Mouse (Mus musculus) forebrain, embryonic 12.5 days (tissue): ENCODE data around the gene Olfr1245. TPM values are rescaled to one million over a fixed set of nuclear protein-coding genes. Genes with fewer than 3 reads are reported as not detected.
"Not testable (repeated sequence)": the region's sequence is repeated elsewhere in the genome, so short reads cannot be mapped to it uniquely, and the experiment has no call there.

Experiments used
- ATAC-seq: fragments of 200-750 bp; cut with Nextera tagmentation; 2 replicates; pipeline ENCODE4 v1.8.0; 2017; ENCODE audit warnings: moderate TSS enrichment; ENCODE audit not compliant: low FRiP score
- H3K27ac ChIP-seq: fragments of 300-500 bp; sonication (generic); 2 replicates; pipeline ENCODE4 v1.5.1; 2016; ENCODE audit warnings: mild to moderate bottlenecking
- H3K27me3 ChIP-seq: fragments of 300-500 bp; sonication (generic); 2 replicates; pipeline ENCODE4 v1.6.1; 2016; ENCODE audit warnings: mild to moderate bottlenecking
- H3K36me3 ChIP-seq: fragments of 300-500 bp; sonication (generic); replicated peaks from 2 replicates; pipeline ENCODE4 v1.6.1; 2016; ENCODE audit warnings: mild to moderate bottlenecking
- H3K4me1 ChIP-seq: fragments of 300-500 bp; sonication (generic); 2 replicates; pipeline ENCODE4 v1.6.1; 2016
- H3K4me2 ChIP-seq: fragments of 300-500 bp; sonication (generic); 2 replicates; pipeline ENCODE4 v1.6.1; 2016; ENCODE audit warnings: mild to moderate bottlenecking, moderate library complexity
- H3K4me3 ChIP-seq: fragments of 300-500 bp; sonication (generic); replicated peaks from 2 replicates; pipeline ENCODE4 v1.5.1; 2016; ENCODE audit warnings: mild to moderate bottlenecking
- H3K9ac ChIP-seq: fragments of 300-500 bp; sonication (generic); 2 replicates; pipeline ENCODE4 v1.6.1; 2016; ENCODE audit warnings: mild to moderate bottlenecking
- H3K9me3 ChIP-seq: fragments of 300-500 bp; sonication (generic); 2 replicates; pipeline ENCODE4 v1.6.1; 2016
- WGBS: fragments of 180-500 bp; shearing (Covaris S2); methylation state at CpG from one replicate; pipeline ENCODE4 v1.1.7; 2016; 5-methylcytosine and 5-hydroxymethylcytosine counted together
- polyA plus RNA-seq: library from polyadenylated mRNA; unstranded; fragments of >200 nt; fragmentation: Nextera tagmentation; extraction: Ambion mirVana; gene quantifications from 2 replicates; pipeline ENCODE4 v1.2.1, GENCODE M21; 2016

Gene Olfr1245
- not detected in 2 replicates for polyA plus RNA-seq

DNA sequence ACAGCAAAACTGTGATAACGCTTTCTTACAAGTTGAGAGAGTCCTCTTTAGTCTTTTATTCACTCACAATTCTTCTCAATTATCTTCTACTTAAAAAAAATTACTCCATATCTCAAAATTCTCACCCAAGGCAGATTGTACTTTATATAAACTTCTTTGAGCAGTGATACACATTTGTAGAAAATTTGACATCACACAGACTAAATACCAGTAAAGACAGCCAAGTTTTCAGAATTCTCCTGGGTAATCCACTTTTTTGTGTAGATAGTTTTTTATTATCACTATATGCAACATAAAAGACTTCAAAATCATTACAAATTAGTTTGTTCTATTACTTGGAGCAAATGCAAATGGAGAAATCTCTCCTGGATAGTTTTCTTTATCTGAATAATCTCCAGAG is at the start of gene Olfr1245:
Gene Olfr1245, minus strand, starts transcription at position 101 of the 400 bp plus-strand sequence.
- Histone ChIP-seq H3K9me3 (no peaks in the 10 kb centered on the region), H3K36me3 (no peaks in the 10 kb centered on the region), H3K9ac (no peak within 1 kb of the TSS), H3K27ac (no peak within 1 kb of the TSS), H3K4me1 (no peaks in the 10 kb centered on the region), H3K27me3 (no peaks in the 10 kb centered on the region), H3K4me3 (no peak within 1 kb of the TSS), H3K4me2 (no peak within 1 kb of the TSS)
- WGBS: 92% methylated on average over 1 of the region's 1 CpGs
- ATAC-seq: no peak

DNA sequence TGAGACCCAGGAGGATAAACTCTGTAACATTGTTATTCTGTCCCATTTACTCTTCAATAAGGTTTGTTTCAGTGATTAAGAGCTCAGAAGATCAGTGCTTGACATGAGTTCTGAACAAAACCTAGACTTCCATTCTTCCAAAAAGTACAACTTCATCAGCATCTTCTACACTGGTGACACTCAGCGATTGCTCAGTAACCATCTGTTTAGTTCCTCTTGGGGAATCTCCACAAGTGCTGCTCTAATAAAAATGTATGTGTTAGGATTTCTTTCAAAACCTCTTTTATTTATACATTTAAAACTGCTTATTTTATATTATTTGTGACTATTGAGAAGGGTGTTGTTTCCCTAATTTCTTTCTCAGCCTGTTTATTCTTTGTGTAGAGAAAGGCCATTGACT is 39.9 kb upstream of the Olfr1245 start, which contains the start of gene Olfr1248:
Gene Olfr1248, minus strand, starts transcription at position 101 of the 400 bp plus-strand sequence.
- not testable (repeated sequence) for H3K4me2 ChIP-seq, H3K27ac ChIP-seq, H3K36me3 ChIP-seq, H3K9ac ChIP-seq, ATAC-seq, H3K27me3 ChIP-seq, H3K9me3 ChIP-seq, H3K4me3 ChIP-seq, H3K4me1 ChIP-seq
- WGBS: 93% methylated on average over 1 of the region's 1 CpGs

DNA sequence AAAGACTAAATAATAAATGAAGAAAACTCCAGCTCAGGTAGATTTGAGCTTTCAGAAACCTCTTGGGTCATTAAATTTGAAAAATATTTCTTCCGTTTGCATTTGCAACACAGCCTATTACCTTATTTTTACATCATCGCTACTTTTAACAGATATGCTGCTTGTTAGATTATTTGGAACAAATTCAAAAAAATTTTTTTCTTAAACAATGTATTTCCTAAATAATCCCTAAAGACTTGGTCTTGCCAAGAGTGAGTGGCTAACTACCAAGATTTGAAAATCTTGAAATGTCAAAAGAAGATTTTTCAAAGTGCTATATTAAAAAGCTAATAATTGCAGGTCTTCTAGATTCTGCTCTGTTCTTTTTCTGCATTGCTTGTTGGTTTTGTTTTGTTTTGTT is 35.8 kb upstream of the Olfr1245 start, which contains the start of gene Olfr1247:
Gene Olfr1247, minus strand, starts transcription at position 101 of the 400 bp plus-strand sequence.
- H3K27ac ChIP-seq: no peak within 1 kb of the TSS
- no peak within 1 kb of the TSS for H3K4me3 ChIP-seq
- H3K9me3 ChIP-seq: no peaks in the 10 kb centered on the region
- no peak for ATAC-seq
- H3K27me3 ChIP-seq: no peaks in the 10 kb centered on the region
- no peaks in the 10 kb centered on the region for H3K36me3 ChIP-seq
- H3K4me1 ChIP-seq: no peaks in the 10 kb centered on the region
- 96% methylated on average over 2 of the region's 2 CpGs for WGBS
- no peak within 1 kb of the TSS for H3K4me2 ChIP-seq
- no peak within 1 kb of the TSS for H3K9ac ChIP-seq

DNA sequence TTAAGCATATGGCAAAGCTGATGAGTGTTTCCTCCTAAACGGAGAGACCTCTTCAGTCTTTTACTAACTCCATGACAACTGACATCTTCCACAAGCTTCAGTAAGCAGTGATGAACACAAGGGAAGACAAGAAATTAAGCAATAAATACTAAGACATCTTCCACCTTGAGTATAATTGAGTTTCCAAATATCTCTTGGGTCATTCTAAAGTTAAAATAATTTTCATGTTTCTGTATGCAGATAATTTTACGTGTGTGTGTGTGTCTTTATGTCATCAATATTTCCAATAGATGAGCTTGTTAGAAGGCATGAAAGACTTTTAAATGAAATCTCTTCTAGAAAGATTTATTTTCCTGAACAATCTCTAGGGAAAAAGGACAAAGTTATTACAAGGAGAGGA is 14.8 kb upstream of the Olfr1245 start, which contains the start of gene Olfr1246:
Gene Olfr1246, minus strand, starts transcription at position 101 of the 400 bp plus-strand sequence.
- Histone ChIP-seq H3K4me2 (no peak within 1 kb of the TSS), H3K9me3 (no peaks in the 10 kb centered on the region), H3K36me3 (no peaks in the 10 kb centered on the region), H3K4me3 (no peak within 1 kb of the TSS), H3K9ac (no peak within 1 kb of the TSS), H3K27ac (no peak within 1 kb of the TSS), H3K27me3 (no peaks in the 10 kb centered on the region), H3K4me1 (no peaks in the 10 kb centered on the region)
- ATAC-seq: no peak
- WGBS: 87% methylated on average over 2 of the region's 2 CpGs

DNA sequence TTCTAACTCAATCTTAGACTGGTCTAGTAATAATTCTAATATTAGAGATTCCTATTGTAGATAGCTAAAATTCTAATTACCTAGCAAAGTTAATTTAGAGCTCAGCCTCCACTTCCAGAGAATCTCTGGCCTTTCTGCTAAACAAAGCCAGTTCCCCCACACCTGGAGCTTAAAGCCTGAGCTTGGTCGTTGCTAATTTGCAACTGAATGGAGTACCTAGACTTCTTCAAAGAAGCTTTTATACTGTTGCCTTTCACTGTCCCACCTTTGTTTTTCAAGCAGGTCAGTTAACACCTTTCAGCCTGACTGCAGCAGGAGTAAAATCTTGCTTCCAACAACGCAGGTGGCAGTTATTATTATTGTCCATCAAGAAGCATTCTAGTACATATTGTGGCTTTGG is 15.5 kb downstream of the Olfr1245 start:
- not testable (repeated sequence) for H3K9me3 ChIP-seq, H3K27ac ChIP-seq, H3K4me2 ChIP-seq, H3K4me1 ChIP-seq, H3K36me3 ChIP-seq, H3K27me3 ChIP-seq, H3K4me3 ChIP-seq, ATAC-seq, H3K9ac ChIP-seq
- WGBS: 38% methylated on average over 2 of the region's 2 CpGs

DNA sequence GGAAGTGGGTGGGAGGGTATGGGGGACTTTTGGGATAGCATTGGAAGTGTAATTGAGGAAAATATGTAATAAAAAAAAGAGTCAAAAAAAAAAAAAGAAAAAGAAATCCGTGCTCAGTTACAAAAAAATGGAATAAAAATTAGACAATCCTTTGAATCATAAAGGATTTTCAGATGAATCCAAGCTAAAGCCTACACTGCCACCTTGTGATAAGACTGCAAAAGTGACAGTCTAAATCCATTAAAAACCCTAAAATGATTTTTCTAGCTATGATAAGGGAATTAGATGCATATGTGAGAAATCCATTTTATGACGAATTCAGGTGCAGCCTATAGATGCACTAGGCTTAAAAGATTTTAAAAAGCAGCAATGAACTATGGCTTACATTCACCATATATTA is 33.7 kb downstream of the Olfr1245 start:
- Histone ChIP-seq H3K9me3 (no peaks in the 10 kb centered on the region), H3K9ac (no peak overlapping the region), H3K27me3 (no peaks in the 10 kb centered on the region), H3K36me3 (no peaks in the 10 kb centered on the region), H3K4me3 (no peak overlapping the region), H3K27ac (no peak overlapping the region), H3K4me1 (no peaks in the 10 kb centered on the region), H3K4me2 (no peak overlapping the region)
- WGBS: 56% methylated on average over 2 of the region's 2 CpGs
- ATAC-seq: no peak

DNA sequence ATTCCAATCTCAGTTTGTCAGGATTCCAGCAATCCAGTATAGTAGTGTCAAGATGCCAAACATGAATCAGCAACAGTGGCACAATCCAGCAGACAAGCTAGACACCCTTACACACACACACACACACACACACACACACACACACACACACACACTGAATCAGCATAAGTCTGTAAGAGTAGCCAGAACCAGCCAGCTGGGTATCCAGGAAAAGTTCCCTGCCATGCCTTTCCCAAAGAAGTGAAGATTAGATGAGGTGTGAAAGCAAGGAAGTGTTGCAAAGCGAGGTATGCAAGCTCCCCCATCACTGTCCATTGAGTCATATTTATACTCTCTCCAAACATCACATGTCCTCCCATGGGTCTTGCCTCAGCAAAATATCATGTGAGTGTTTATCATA is 38.3 kb downstream of the Olfr1245 start:
- Histone ChIP-seq H3K27me3 (no peaks in the 10 kb centered on the region), H3K27ac (no peak overlapping the region), H3K9ac (no peak overlapping the region), H3K4me3 (no peak overlapping the region), H3K4me1 (no peaks in the 10 kb centered on the region), H3K9me3 (no peaks in the 10 kb centered on the region), H3K36me3 (no peaks in the 10 kb centered on the region), H3K4me2 (no peak overlapping the region)
- 72% methylated on average over 1 of the region's 1 CpGs for WGBS
- no peak for ATAC-seq

DNA sequence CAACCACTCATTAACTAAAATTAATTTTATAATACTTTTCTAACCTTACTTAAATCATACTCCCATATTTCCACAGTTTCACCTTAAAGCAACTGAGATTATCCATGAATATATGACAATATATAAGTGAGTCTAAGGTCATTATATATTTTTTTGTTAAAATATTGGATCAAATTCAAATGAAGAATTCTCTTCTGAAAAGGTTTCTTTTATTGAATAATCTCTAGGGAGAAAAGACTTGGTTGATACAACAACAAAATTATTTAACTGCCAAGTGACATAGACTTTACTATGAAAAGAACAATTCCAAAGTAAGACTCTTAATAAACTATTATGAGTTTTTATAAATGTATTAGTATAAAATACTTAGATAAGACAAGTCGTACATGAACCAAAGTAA is 46.9 kb downstream of the Olfr1245 start, which contains the start of gene Olfr1243:
Gene Olfr1243, minus strand, starts transcription at position 101 of the 400 bp plus-strand sequence.
- Histone ChIP-seq H3K4me1 (no peaks in the 10 kb centered on the region), H3K9ac (no peak within 1 kb of the TSS), H3K27me3 (no peaks in the 10 kb centered on the region), H3K4me2 (no peak within 1 kb of the TSS), H3K36me3 (no peaks in the 10 kb centered on the region), H3K9me3 (no peaks in the 10 kb centered on the region), H3K4me3 (no peak within 1 kb of the TSS), H3K27ac (no peak within 1 kb of the TSS)
- 85% methylated on average over 1 of the region's 1 CpGs for WGBS
- ATAC-seq: no peak

Other genes starting within 250 kb of the Olfr1245 start
- gene Olfr1232, start 248.8 kb downstream of the Olfr1245 start, polyA plus RNA-seq: not detected in 2 replicates
- gene Olfr1233, start 236.0 kb downstream of the Olfr1245 start, polyA plus RNA-seq: not detected in 2 replicates
- gene Olfr1234, start 213.6 kb downstream of the Olfr1245 start, polyA plus RNA-seq: not detected in 2 replicates
- gene Olfr1238, start 168.8 kb downstream of the Olfr1245 start, polyA plus RNA-seq: not detected in 2 replicates
- gene Olfr1239, start 158.0 kb downstream of the Olfr1245 start, polyA plus RNA-seq: not detected in 2 replicates
- gene Olfr1240, start 135.4 kb downstream of the Olfr1245 start, polyA plus RNA-seq: not detected in 2 replicates
- not detected in 2 replicates for gene Olfr1241, start 91.3 kb downstream of the Olfr1245 start, polyA plus RNA-seq
- not detected in 2 replicates for gene Olfr1242, start 80.1 kb downstream of the Olfr1245 start, polyA plus RNA-seq
- gene Olfr1243, start 47.0 kb downstream of the Olfr1245 start, polyA plus RNA-seq: not detected in 2 replicates
- not detected in 2 replicates for gene Olfr1246, start 14.7 kb upstream of the Olfr1245 start, polyA plus RNA-seq
- gene Olfr1247, start 35.7 kb upstream of the Olfr1245 start, polyA plus RNA-seq: not detected in 2 replicates
- gene Olfr1248, start 39.8 kb upstream of the Olfr1245 start, polyA plus RNA-seq: not detected in 2 replicates
- not detected in 2 replicates for gene Olfr1249, start 56.5 kb upstream of the Olfr1245 start, polyA plus RNA-seq
- not detected in 2 replicates for gene Olfr1250, start 83.0 kb upstream of the Olfr1245 start, polyA plus RNA-seq
- gene Olfr1251, start 93.5 kb upstream of the Olfr1245 start, polyA plus RNA-seq: not detected in 2 replicates
- gene Olfr1252, start 146.6 kb upstream of the Olfr1245 start, polyA plus RNA-seq: not detected in 2 replicates
- gene Olfr1253, start 178.6 kb upstream of the Olfr1245 start, polyA plus RNA-seq: not detected in 2 replicates
- not detected in 2 replicates for gene Olfr1254, start 215.2 kb upstream of the Olfr1245 start, polyA plus RNA-seq
- gene Olfr1255, start 233.6 kb upstream of the Olfr1245 start, polyA plus RNA-seq: not detected in 2 replicates